Mouse (Mus musculus): ENCODE measurements at regions not wholly inside any gene's neighbourhood (a gene's known extent, or its start where the extent isn't known, plus 50 kb on each side); places are given as distances from the start of the nearest gene placed in this dataset.

DNA sequence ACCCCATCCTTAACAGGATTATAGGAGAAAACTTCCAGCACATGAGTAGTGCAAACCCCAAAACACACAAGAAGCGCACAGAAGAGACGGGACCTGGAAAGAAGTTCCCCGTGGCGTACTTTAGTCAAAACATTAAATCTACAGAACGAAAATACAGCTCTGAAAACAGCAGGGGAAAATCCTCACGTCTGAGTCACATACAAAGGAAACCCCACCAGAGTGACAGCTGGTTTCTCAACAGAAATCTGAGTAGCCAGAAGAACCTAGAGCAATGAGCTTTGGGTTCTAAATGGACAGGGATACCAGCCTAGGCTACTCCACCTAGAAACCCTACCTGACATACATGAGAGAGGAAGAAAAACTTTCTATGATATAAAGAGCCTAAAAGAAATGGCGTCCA, 234.0 kb upstream of the Hs6st1 start:
- TF ChIP-seq CTCF (IDR thresholded peaks at IDR 0.05; ENCODE audit: extremely low read depth, insufficient read depth, insufficient read length, insufficient replicate concordance) (no peak), POLR2A (IDR thresholded peaks at IDR 0.05; ENCODE audit: low read depth, low read length) (no peak)
